Mouse (Mus musculus) lung, postnatal 14 days (tissue): ENCODE data around the gene Cfap97d1.

ENCODE experiments used
- DNase-seq: peaks from one replicate; pipeline ENCODE4 v3.0.0; 2021

Gene Cfap97d1

DNA sequence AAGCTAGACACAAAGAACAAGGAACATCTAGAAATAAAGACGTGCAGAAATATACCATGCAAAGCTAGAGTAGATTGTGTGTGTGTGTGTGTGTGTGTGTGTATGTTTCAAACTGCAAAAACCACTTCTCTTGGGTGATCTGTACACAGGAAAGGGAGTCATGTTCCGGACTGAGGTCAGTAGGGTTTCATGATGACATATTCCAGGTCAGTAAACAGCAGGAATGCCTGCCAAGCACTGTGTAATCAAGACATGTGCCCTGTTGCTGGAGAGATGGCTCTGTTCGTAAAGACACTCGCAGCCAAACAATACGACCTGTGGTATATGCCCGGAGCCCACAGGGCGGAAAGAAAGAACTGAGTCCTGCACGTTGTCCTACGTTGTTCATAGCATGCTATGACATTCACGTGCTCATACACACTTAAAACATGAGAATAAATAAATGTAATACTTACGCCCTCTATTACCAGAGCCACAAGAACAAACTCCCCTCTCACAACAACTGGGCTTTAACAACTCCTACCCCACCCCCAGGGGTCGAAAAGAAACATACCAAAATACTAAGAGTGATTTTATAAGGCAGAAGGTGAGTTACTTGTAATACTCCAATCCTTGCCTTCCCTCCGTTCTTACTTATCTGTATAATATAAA, 55.5 kb downstream of the Cfap97d1 start:
- peak; percentile 18 for DNase-seq

- DNase-seq, result peak; percentile 96
These were observed 56.1 kb downstream of the Cfap97d1 start for GRCm38 (mm10) chr11:102040138-102040524.

DNA sequence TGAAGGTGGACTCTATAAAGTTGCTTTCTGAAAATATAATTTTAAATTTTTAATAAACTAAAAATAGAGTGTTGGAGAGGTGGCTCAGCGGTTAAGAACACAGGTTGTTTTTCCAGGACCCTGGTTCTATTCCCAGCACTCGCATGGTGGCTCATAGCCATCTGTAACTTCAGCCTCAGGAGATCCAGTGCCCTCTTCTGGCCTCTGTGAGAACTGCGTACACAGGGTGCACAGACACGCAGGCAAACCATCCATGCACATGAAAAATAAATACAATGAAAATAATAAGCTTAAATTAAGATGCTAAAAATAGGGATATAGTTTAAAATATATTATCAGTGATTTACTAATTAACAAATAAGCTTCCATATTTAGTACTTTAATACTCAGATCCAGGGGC, 56.6 kb downstream of the Cfap97d1 start:
- no peak for DNase-seq

DNA sequence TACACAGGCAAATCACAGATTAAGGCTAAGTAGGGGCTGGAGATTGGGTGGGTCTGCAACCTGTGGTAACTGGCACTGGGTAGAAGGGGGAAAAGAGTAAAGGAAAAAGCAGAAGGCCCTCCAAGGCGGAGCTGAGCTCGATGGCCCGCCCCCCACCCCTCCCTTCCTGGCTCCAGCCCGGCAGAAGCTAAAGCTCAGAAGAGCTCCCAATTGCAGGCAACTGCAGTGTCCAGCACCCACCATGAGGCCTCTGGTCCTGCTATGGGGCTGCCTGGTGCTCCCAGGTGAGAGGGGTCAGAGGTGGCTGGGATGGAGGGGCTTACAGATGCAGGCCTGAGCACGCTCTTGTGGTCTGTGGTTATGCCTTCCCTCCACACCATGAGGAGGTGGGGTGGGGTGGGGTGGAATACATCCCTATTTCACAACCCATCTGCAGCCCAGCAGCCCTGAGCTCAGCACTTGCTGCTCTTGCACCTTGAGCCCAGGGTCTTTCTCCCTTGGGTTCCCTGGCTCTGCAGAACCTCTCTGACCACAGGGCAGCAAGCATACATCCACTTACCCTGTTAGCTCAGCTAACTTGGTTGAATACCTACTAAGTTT, 57.4 kb downstream of the Cfap97d1 start, which contains the start of gene Cd300lg:
Cd300lg (plus strand) TSS at position 160 of the 600 bp plus-strand sequence.
- no peak for DNase-seq
